In genomic region chr3:79970070-79970469, GRCm38 (mm10) we compare ENCODE assay signal across 18 mouse cellular contexts.
A peak's percentile ranks its signal among the peaks of the same experiment; 100 is the strongest.
DNase-seq lines count a peak whose midpoint lies in the region; ATAC-seq and TF ChIP-seq lines count a peak whose summit lies in the region.
"Had no signal": no experiment of that assay in that cellular context is flagged by ENCODE, and none has a peak within 500 bp of the region (broad histone marks: within the 10 kb centered on the region; RNA-seq: fewer than 3 reads in every experiment).

No protein-coding gene starts in this region.

- H3K9me3 ChIP-seq in heart, embryonic 12.5 days (replicated peaks), result no peaks in the 10 kb centered on the region
- no peaks in the 10 kb centered on the region for H3K9me3 ChIP-seq in lung, postnatal 0 days (ENCODE audit: low read length)
- H3K9me3 ChIP-seq in heart, postnatal 0 days (replicated peaks; ENCODE audit: control insufficient read depth, low read length), result no peaks in the 10 kb centered on the region
- H3K9me3 ChIP-seq: forebrain, embryonic 15.5 days; G1E; hindbrain, embryonic 10.5 days had no signal

- TF ChIP-seq CTCF in lung, postnatal 0 days (IDR thresholded peaks at IDR 0.05), result no peak
- no peak for TF ChIP-seq CTCF in heart, postnatal 0 days (IDR thresholded peaks at IDR 0.05; ENCODE audit: low read depth)

- TF ChIP-seq EP300 in lung, postnatal 0 days (IDR thresholded peaks at IDR 0.05), result no peak
- no peak for TF ChIP-seq EP300 in heart, postnatal 0 days (IDR thresholded peaks at IDR 0.05; ENCODE audit: low read depth)

- no peak for DNase-seq in heart, postnatal 4 days
- no peak for DNase-seq in lung, postnatal 0 days (ENCODE audit: low spot score)
- DNase-seq in lung, postnatal 36 days, result no peak
- no peak for DNase-seq in heart, postnatal 0 days (ENCODE audit: low spot score)
- DNase-seq: adrenal gland, postnatal 14 days; cerebellum, adult 18-20 months; lung, postnatal 14 days; right cerebral cortex, postnatal 25 days; thymus, postnatal 25 days had no signal

- H3K4me3 ChIP-seq in heart, embryonic 12.5 days, result no peak overlapping the region
- H3K4me3 ChIP-seq in lung, postnatal 0 days (ENCODE audit: low read depth, low read length), result no peak overlapping the region
- no peak overlapping the region for H3K4me3 ChIP-seq in heart, postnatal 0 days (ENCODE audit: low read depth, low read length)
- H3K4me3 ChIP-seq: erythroblast, embryonic 14.5 days; forebrain, embryonic 15.5 days; hindbrain, embryonic 10.5 days had no signal

- H3K27me3 ChIP-seq in heart, embryonic 12.5 days (replicated peaks), result no peaks in the 10 kb centered on the region
- no peaks in the 10 kb centered on the region for H3K27me3 ChIP-seq in lung, postnatal 0 days (replicated peaks; ENCODE audit: insufficient read depth, low read length)
- H3K27me3 ChIP-seq in heart, postnatal 0 days (ENCODE audit: control insufficient read depth, insufficient read depth, low read length), result no peaks in the 10 kb centered on the region
- H3K27me3 ChIP-seq: forebrain, embryonic 15.5 days had no signal

- H3K9ac ChIP-seq in heart, embryonic 12.5 days, result no peak overlapping the region
- H3K9ac ChIP-seq in lung, postnatal 0 days (replicated peaks; ENCODE audit: low read depth), result no peak overlapping the region
- H3K9ac ChIP-seq in heart, postnatal 0 days (replicated peaks; ENCODE audit: low read depth, low read length), result no peak overlapping the region
- H3K9ac ChIP-seq: forebrain, embryonic 15.5 days had no signal

- WGBS in heart, embryonic 12.5 days, result 46% methylated on average over 2 of the region's 2 CpGs
- 63% methylated on average over 2 of the region's 2 CpGs for WGBS in lung, postnatal 0 days
- WGBS in heart, postnatal 0 days, result 45% methylated on average over 2 of the region's 2 CpGs

- no peaks in the 10 kb centered on the region for H3K36me3 ChIP-seq in heart, embryonic 12.5 days
- no peaks in the 10 kb centered on the region for H3K36me3 ChIP-seq in lung, postnatal 0 days (ENCODE audit: insufficient read depth, low read length)
- no peaks in the 10 kb centered on the region for H3K36me3 ChIP-seq in heart, postnatal 0 days (replicated peaks; ENCODE audit: control insufficient read depth, insufficient read depth, low read length)
- H3K36me3 ChIP-seq: forebrain, embryonic 15.5 days; G1E; hindbrain, embryonic 10.5 days had no signal

- H3K4me1 ChIP-seq in heart, embryonic 12.5 days (replicated peaks), result peaks cover 25% of the 10 kb centered on the region
- H3K4me1 ChIP-seq in lung, postnatal 0 days (ENCODE audit: insufficient read depth, low read depth, low read length), result no peaks in the 10 kb centered on the region; the same call in 1 of the 2 replicates
- peaks cover 18% of the 10 kb centered on the region for H3K4me1 ChIP-seq in heart, postnatal 0 days (ENCODE audit: control insufficient read depth, insufficient read depth)
- H3K4me1 ChIP-seq: forebrain, embryonic 15.5 days had no signal

- ATAC-seq in heart, embryonic 12.5 days (ENCODE audit: insufficient number of reproducible peaks, low FRiP score), result no peak
- ATAC-seq in lung, postnatal 0 days, result peak; percentile 26; the same call in 1 of the 2 replicates
- ATAC-seq in heart, postnatal 0 days (ENCODE audit: insufficient read depth, low read depth), result no peak
- peak; percentile 38; the same call in 1 of the 2 replicates for ATAC-seq in megakaryocyte-erythroid progenitor cell, adult 5-6 weeks (replicated peaks; ENCODE audit: low FRiP score, low TSS enrichment, poor library complexity, severe bottlenecking)
- no peak for ATAC-seq in CD4-positive, CD25-positive, alpha-beta regulatory T cell, adult 4 months
- ATAC-seq: forebrain, embryonic 15.5 days had no signal

- no peak overlapping the region for H3K4me2 ChIP-seq in heart, embryonic 12.5 days
- no peak overlapping the region for H3K4me2 ChIP-seq in lung, postnatal 0 days (replicated peaks; ENCODE audit: low read depth, low read length)
- no peak overlapping the region for H3K4me2 ChIP-seq in heart, postnatal 0 days (ENCODE audit: low read depth, low read length)
- H3K4me2 ChIP-seq: forebrain, embryonic 15.5 days; midbrain, embryonic 11.5 days had no signal

- peak overlapping the region; percentile 54; the same call in 1 of the 2 replicates for H3K27ac ChIP-seq in heart, embryonic 12.5 days (ENCODE audit: poor library complexity, severe bottlenecking)
- no peak overlapping the region for H3K27ac ChIP-seq in lung, postnatal 0 days (ENCODE audit: low read length)
- H3K27ac ChIP-seq in heart, postnatal 0 days (ENCODE audit: low read depth), result peak overlapping the region; percentile 65
- H3K27ac ChIP-seq: forebrain, embryonic 15.5 days; hindbrain, embryonic 10.5 days; stomach, postnatal 0 days had no signal

Comparison
In these comparisons a context has a peak if more than half of its experiments do, and no peak if none do; other contexts are left out.
1. ATAC-seq: peak in lung, postnatal 0 days (single experiment) and megakaryocyte-erythroid progenitor cell, adult 5-6 weeks (single experiment); none in heart, embryonic 12.5 days (single experiment), heart, postnatal 0 days (single experiment) and CD4-positive, CD25-positive, alpha-beta regulatory T cell, adult 4 months (single experiment).